Mouse (Mus musculus) myocyte (in vitro differentiated cells): ENCODE data around the gene Osm.

ENCODE experiments used
- CEBPB ChIP-seq: IDR thresholded peaks from 2 replicates; pipeline ENCODE4 v1.6.1; 2011; ENCODE audit warnings: mild to moderate bottlenecking, moderate library complexity; ENCODE audit not compliant: poor library complexity, insufficient read depth, severe bottlenecking
- MAX ChIP-seq: IDR thresholded peaks from one replicate; pipeline ENCODE4 v1.6.1; 2011; ENCODE audit warnings: low read depth, mild to moderate bottlenecking, control low read depth
- MYOG ChIP-seq, 3 experiments: IDR thresholded peaks; one replicate each; pipeline ENCODE4 v1.6.1; 2011; ENCODE audit warnings: control low read depth in 2 of 3, low read depth in 2 of 3, mild to moderate bottlenecking in 2 of 3; ENCODE audit not compliant: insufficient read length in 2 of 3, control insufficient read depth in 1 of 3, insufficient read depth in 1 of 3
- POLR2A ChIP-seq: IDR thresholded peaks from one replicate; pipeline ENCODE4 v1.6.1; 2011; ENCODE audit warnings: low read depth, mild to moderate bottlenecking, control low read depth, moderate library complexity; ENCODE audit not compliant: insufficient read length
- POLR2AphosphoS2 ChIP-seq: IDR thresholded peaks from one replicate; pipeline ENCODE4 v1.6.1; 2011; ENCODE audit warnings: low read depth, control low read depth; ENCODE audit not compliant: insufficient read length
- TCF12 ChIP-seq: IDR thresholded peaks from one replicate; pipeline ENCODE4 v1.6.1; 2011; ENCODE audit warnings: mild to moderate bottlenecking, control low read depth; ENCODE audit not compliant: poor library complexity, insufficient read depth, severe bottlenecking
- USF1 ChIP-seq: IDR thresholded peaks from one replicate; pipeline ENCODE4 v1.6.1; 2011; ENCODE audit warnings: low read depth, mild to moderate bottlenecking, control low read depth, moderate library complexity

DNA sequence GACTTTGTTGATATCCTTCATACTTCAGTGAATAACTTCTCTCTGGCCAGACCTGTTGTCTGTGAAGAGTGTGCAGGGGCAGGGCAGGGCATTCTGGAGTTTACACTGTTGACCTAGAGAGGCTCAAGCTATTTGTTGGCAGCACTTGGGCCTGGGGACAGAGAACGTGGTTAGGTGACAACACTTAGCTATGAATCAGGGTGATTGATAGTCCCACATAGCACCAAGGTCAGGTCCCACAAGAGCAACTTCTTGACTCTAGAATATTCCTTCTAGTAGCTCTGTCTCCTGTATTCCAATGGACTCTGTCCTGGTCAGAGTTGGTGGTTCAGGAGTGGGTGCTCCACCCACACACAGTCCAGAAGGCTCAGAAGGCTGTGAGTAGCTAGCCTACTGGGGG, 25.4 kb upstream of the Osm start:
- TF ChIP-seq POLR2A: no peak
- TF ChIP-seq USF1: no peak
- no peak for TF ChIP-seq CEBPB
- no peak for TF ChIP-seq POLR2AphosphoS2
- TF ChIP-seq TCF12: no peak
- TF ChIP-seq MAX: no peak
- TF ChIP-seq MYOG (IDR thresholded peaks at IDR 0.05; ENCODE audit: control insufficient read depth in 1 of 3, insufficient read depth in 1 of 3, insufficient read length in 2 of 3, low read depth in 2 of 3): no peak
